ENCODE assay signal across 15 mouse cellular contexts in the genomic region with DNA sequence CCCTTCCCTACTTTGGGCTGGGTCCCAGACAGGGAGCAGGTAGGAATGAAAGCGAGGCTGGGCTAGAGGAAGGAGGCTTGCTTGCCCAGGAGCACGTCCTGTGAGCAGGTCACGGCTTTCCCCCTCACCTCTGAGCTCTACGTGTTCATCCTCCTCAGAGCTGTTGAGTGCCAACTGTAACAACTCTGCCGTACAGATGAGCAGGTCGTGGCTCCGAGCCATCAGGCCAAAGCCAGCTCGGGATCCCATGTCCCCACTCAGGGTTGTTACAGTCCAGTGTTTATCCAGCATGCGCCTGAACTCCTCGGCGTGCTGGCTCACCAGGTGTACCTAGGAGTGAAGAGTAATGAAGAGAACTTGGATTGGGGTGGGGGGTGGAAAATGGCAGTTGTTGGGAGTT. TPM values are rescaled to one million over a fixed set of nuclear protein-coding genes. Genes with fewer than 3 reads are reported as not detected.
DNase-seq lines count a peak whose midpoint lies in the region; ATAC-seq and TF ChIP-seq lines count a peak whose summit lies in the region.
"Had no signal": no experiment of that assay in that cellular context is flagged by ENCODE, and none has a peak within 500 bp of the region (broad histone marks: within the 10 kb centered on the region; RNA-seq: fewer than 3 reads in every experiment).

No protein-coding gene starts in this region.

- TF ChIP-seq EP300 in heart, adult 2 months (IDR thresholded peaks at IDR 0.05; ENCODE audit: insufficient read depth, low read depth, low read length) = no peak
- no peak for TF ChIP-seq EP300 in lung, postnatal 0 days (IDR thresholded peaks at IDR 0.05)

- ATAC-seq in lung, postnatal 0 days = no peak
- ATAC-seq: Patski had no signal

- no peaks in the 10 kb centered on the region for H3K79me2 ChIP-seq in heart, adult 2 months (replicated peaks; ENCODE audit: control insufficient read depth, insufficient read depth, low read length)

- WGBS in heart, adult 2 months = 44% methylated on average over 11 of the region's 11 CpGs
- 62% methylated on average over 11 of the region's 11 CpGs for WGBS in lung, postnatal 0 days

- H3K36me3 ChIP-seq in heart, adult 2 months (ENCODE audit: control insufficient read depth, insufficient read depth, low read length) = no peaks in the 10 kb centered on the region
- H3K36me3 ChIP-seq in lung, postnatal 0 days (ENCODE audit: insufficient read depth, low read length) = peaks cover 21% of the 10 kb centered on the region; the same call in 1 of the 2 replicates

- H3K27me3 ChIP-seq in heart, adult 2 months (ENCODE audit: control insufficient read depth, insufficient read depth, low read length) = no peaks in the 10 kb centered on the region
- no peaks in the 10 kb centered on the region for H3K27me3 ChIP-seq in lung, postnatal 0 days (replicated peaks; ENCODE audit: insufficient read depth, low read length)
- H3K27me3 ChIP-seq: Patski had no signal

- H3K27ac ChIP-seq in heart, adult 2 months = no peak overlapping the region
- no peak overlapping the region for H3K27ac ChIP-seq in lung, postnatal 0 days (ENCODE audit: low read length)
- H3K27ac ChIP-seq: midbrain, embryonic 12.5 days had no signal

- peak overlapping the region; percentile 5; the same call in 1 of the 2 replicates for H3K9ac ChIP-seq in heart, adult 2 months (ENCODE audit: low read depth, low read length)
- no peak overlapping the region for H3K9ac ChIP-seq in lung, postnatal 0 days (replicated peaks; ENCODE audit: low read depth)
- H3K9ac ChIP-seq: midbrain, embryonic 12.5 days had no signal

- H3K4me2 ChIP-seq in lung, postnatal 0 days (replicated peaks; ENCODE audit: low read depth, low read length) = peak overlapping the region; percentile 55

- H3K4me1 ChIP-seq in heart, adult 2 months (ENCODE audit: control insufficient read depth, insufficient read depth, low read length) = peaks cover 8% of the 10 kb centered on the region
- H3K4me1 ChIP-seq in lung, postnatal 0 days (ENCODE audit: insufficient read depth, low read depth, low read length) = peaks cover 9% of the 10 kb centered on the region; the same call in 1 of the 2 replicates

- intact Hi-C loops in heart, adult 2 months (cut with DNase I) = loop anchor here (2.0 kb wide), 2 partner anchors 77 to 133 kb away; no protein-coding TSS in a partner anchor
- intact Hi-C loops in heart, postnatal 25 days (cut with DNase I) = loop anchor here (2.0 kb wide), 2 partner anchors 77 to 133 kb away; no protein-coding TSS in a partner anchor

- H3K4me3 ChIP-seq in heart, adult 2 months = no peak overlapping the region; the same call in 1 of the 2 replicates
- peak overlapping the region; percentile 30; the same call in 1 of the 2 replicates for H3K4me3 ChIP-seq in lung, postnatal 0 days (ENCODE audit: low read depth, low read length)
- H3K4me3 ChIP-seq: midbrain, embryonic 12.5 days had no signal

- H3K9me3 ChIP-seq in lung, postnatal 0 days (ENCODE audit: low read length) = no peaks in the 10 kb centered on the region
- H3K9me3 ChIP-seq: midbrain, embryonic 12.5 days had no signal

- peak in 1 of 2 experiments; percentile 31 for DNase-seq in heart, adult 2 months
- no peak for DNase-seq in heart, postnatal 25 days (ENCODE audit: low spot score)
- DNase-seq in lung, postnatal 0 days (ENCODE audit: low spot score) = no peak
- no peak for DNase-seq in lung, postnatal 10 days
- DNase-seq in kidney, postnatal 14 days = peak; percentile 51
- DNase-seq in naive thymus-derived CD4-positive, alpha-beta T cell, adult 2 months (ENCODE audit: low read depth) = peak; percentile 55
- no peak for DNase-seq in frontal cortex, postnatal 25 days (ENCODE audit: low spot score in 2 of 2)
- DNase-seq in c-Kit-positive CD71-positive TER-119-positive erythroid progenitor cells, embryonic 14.5 days (ENCODE audit: low spot score) = no peak
- DNase-seq: cerebellum, postnatal 36 days; left cerebral cortex, postnatal 4 days had no signal

- TF ChIP-seq POLR2A in heart, adult 2 months (IDR thresholded peaks at IDR 0.05; ENCODE audit: insufficient read depth, low read depth, low read length) = no peak

- TF ChIP-seq CTCF in heart, adult 2 months (IDR thresholded peaks at IDR 0.05) = no peak
- no peak for TF ChIP-seq CTCF in lung, postnatal 0 days (IDR thresholded peaks at IDR 0.05)

RNA-seq across cellular contexts. Expression of a gene that starts 0.7 kb away (rescaled TPM):
- total RNA-seq in heart, adult 2 months (2021) = under 1 TPM; 0.55 to 0.70 TPM
- 2.8 and 3.0 TPM in 2 replicates for polyA plus RNA-seq in heart, adult 2 months (2012; rRNA removed)
- under 1 TPM; 0.68 to 0.98 TPM for total RNA-seq in heart, postnatal 25 days (2021)
- polyA plus RNA-seq in lung, postnatal 0 days (2015; fragmentation: Nextera tagmentation; extraction: Ambion mirVana) = 3.1 and 3.3 TPM in 2 replicates

RNA-seq across cellular contexts. Expression of a gene that starts 8.9 kb away (rescaled TPM):
- total RNA-seq in heart, adult 2 months (2021) = 10 to 100 TPM; 13.1 to 14.0 TPM
- 18.9 and 21.7 TPM in 2 replicates for polyA plus RNA-seq in heart, adult 2 months (2012; rRNA removed)
- 10 to 100 TPM; 12.3 to 13.6 TPM for total RNA-seq in heart, postnatal 25 days (2021)
- polyA plus RNA-seq in lung, postnatal 0 days (2015; fragmentation: Nextera tagmentation; extraction: Ambion mirVana) = 14.2 and 14.5 TPM in 2 replicates

RNA-seq across cellular contexts. Expression of a gene that starts 10.3 kb away (rescaled TPM):
- total RNA-seq in heart, adult 2 months (2021) = not detected
- 0.50 and 0.62 TPM in 2 replicates for polyA plus RNA-seq in heart, adult 2 months (2012; rRNA removed)
- not detected for total RNA-seq in heart, postnatal 25 days (2021)
- polyA plus RNA-seq in lung, postnatal 0 days (2015; fragmentation: Nextera tagmentation; extraction: Ambion mirVana) = 0.51 TPM in 1 of 2 replicates, not detected in the other
- total RNA-seq: left cerebral cortex, postnatal 4 days had no signal
- polyA plus RNA-seq: frontal cortex, adult 2 months; heart, embryonic 14.5 days; large intestine, adult 2 months had no signal

RNA-seq across cellular contexts. Expression of a gene that starts 11.1 kb away (rescaled TPM):
- total RNA-seq in heart, adult 2 months (2021) = under 1 TPM; 0.34 to 0.48 TPM
- 0.59 and 0.61 TPM in 2 replicates for polyA plus RNA-seq in heart, adult 2 months (2012; rRNA removed)
- total RNA-seq in heart, postnatal 25 days (2021) = under 1 TPM; 0.31 to 0.47 TPM
- polyA plus RNA-seq in lung, postnatal 0 days (2015; fragmentation: Nextera tagmentation; extraction: Ambion mirVana) = not detected in 2 replicates
- polyA plus RNA-seq: Patski had no signal

RNA-seq across cellular contexts. Expression of a gene that starts 34.6 kb away (rescaled TPM):
- total RNA-seq in heart, adult 2 months (2021) = 10 to 100 TPM; 53.0 to 56.3 TPM
- 69.3 and 97.8 TPM in 2 replicates for polyA plus RNA-seq in heart, adult 2 months (2012; rRNA removed)
- 10 to 100 TPM; 62.1 to 66.8 TPM for total RNA-seq in heart, postnatal 25 days (2021)
- polyA plus RNA-seq in lung, postnatal 0 days (2015; fragmentation: Nextera tagmentation; extraction: Ambion mirVana) = 25.3 and 30.4 TPM in 2 replicates

Comparison
In these comparisons a context has a peak if more than half of its experiments do, and no peak if none do; other contexts are left out.
1. DNase-seq: peak in kidney, postnatal 14 days (single experiment) and naive thymus-derived CD4-positive, alpha-beta T cell, adult 2 months (single experiment); none in heart, postnatal 25 days (single experiment), lung, postnatal 0 days (single experiment), lung, postnatal 10 days (single experiment), frontal cortex, postnatal 25 days (0 of 2) and c-Kit-positive CD71-positive TER-119-positive erythroid progenitor cells, embryonic 14.5 days (single experiment).